In genomic region chr12:108213090-108214041, GRCm38 (mm10) we compare ENCODE assay signal across 10 mouse cellular contexts. TPM values are rescaled to one million over a fixed set of nuclear protein-coding genes. Genes with fewer than 3 reads are reported as not detected.
A peak's percentile ranks its signal among the peaks of the same experiment; 100 is the strongest.
DNase-seq lines count a peak whose midpoint lies in the region; ATAC-seq and TF ChIP-seq lines count a peak whose summit lies in the region.
"Had no signal": no experiment of that assay in that cellular context is flagged by ENCODE, and none has a peak within 500 bp of the region (broad histone marks: within the 10 kb centered on the region; RNA-seq: fewer than 3 reads in every experiment).

No protein-coding gene starts in this region.

- no peaks in the 10 kb centered on the region for H3K36me3 ChIP-seq in intestine, postnatal 0 days (ENCODE audit: control insufficient read depth, insufficient read depth)
- no peaks in the 10 kb centered on the region for H3K36me3 ChIP-seq in intestine, embryonic 16.5 days (ENCODE audit: control insufficient read depth, insufficient read depth, low read length)
- H3K36me3 ChIP-seq in embryonic facial prominence, embryonic 14.5 days (ENCODE audit: control insufficient read depth, insufficient read depth, low read length), result no peaks in the 10 kb centered on the region
- peaks cover 10% of the 10 kb centered on the region; the same call in 1 of the 2 replicates for H3K36me3 ChIP-seq in midbrain, embryonic 13.5 days
- H3K36me3 ChIP-seq: G1E; heart, embryonic 15.5 days; liver, embryonic 13.5 days had no signal

- no peak for TF ChIP-seq CTCF in intestine, postnatal 0 days (IDR thresholded peaks at IDR 0.05; ENCODE audit: low read depth)
- no peak for TF ChIP-seq CTCF in Patski (IDR thresholded peaks at IDR 0.05)

- H3K27me3 ChIP-seq in intestine, postnatal 0 days (replicated peaks; ENCODE audit: control insufficient read depth, insufficient read depth, low read length), result no peaks in the 10 kb centered on the region
- H3K27me3 ChIP-seq in intestine, embryonic 16.5 days (replicated peaks; ENCODE audit: control insufficient read depth, insufficient read depth, low read length), result no peaks in the 10 kb centered on the region
- no peaks in the 10 kb centered on the region for H3K27me3 ChIP-seq in Patski
- no peaks in the 10 kb centered on the region for H3K27me3 ChIP-seq in embryonic facial prominence, embryonic 14.5 days (replicated peaks; ENCODE audit: control insufficient read depth, insufficient read depth, low read length)
- no peaks in the 10 kb centered on the region for H3K27me3 ChIP-seq in midbrain, embryonic 13.5 days
- H3K27me3 ChIP-seq: heart, embryonic 15.5 days; liver, embryonic 13.5 days had no signal

- CTCF ChIA-PET in Patski (lab: Charles Lee), result no interaction called here

- H3K27ac ChIP-seq in intestine, postnatal 0 days (ENCODE audit: low read depth, low read length), result no peak overlapping the region
- H3K27ac ChIP-seq in intestine, embryonic 16.5 days (ENCODE audit: low read length), result no peak overlapping the region
- H3K27ac ChIP-seq in embryonic facial prominence, embryonic 14.5 days (replicated peaks; ENCODE audit: low read depth, low read length), result no peak overlapping the region
- H3K27ac ChIP-seq in midbrain, embryonic 13.5 days, result peak overlapping the region; percentile 40
- H3K27ac ChIP-seq: heart, embryonic 15.5 days; liver, embryonic 13.5 days had no signal

- H3K9me3 ChIP-seq in intestine, postnatal 0 days (ENCODE audit: control insufficient read depth), result no peaks in the 10 kb centered on the region
- H3K9me3 ChIP-seq in intestine, embryonic 16.5 days (ENCODE audit: control insufficient read depth, low read length), result no peaks in the 10 kb centered on the region
- H3K9me3 ChIP-seq in embryonic facial prominence, embryonic 14.5 days (ENCODE audit: control insufficient read depth, low read length), result no peaks in the 10 kb centered on the region
- H3K9me3 ChIP-seq in midbrain, embryonic 13.5 days, result no peaks in the 10 kb centered on the region
- H3K9me3 ChIP-seq: heart, embryonic 15.5 days; liver, embryonic 13.5 days had no signal

- no peak for DNase-seq in Patski (ENCODE audit: low read depth, low spot score)
- peak; percentile 42 for DNase-seq in embryonic facial prominence, embryonic 14.5 days (ENCODE audit: low spot score)
- DNase-seq in frontal cortex, postnatal 25 days (ENCODE audit: low spot score in 2 of 2), result no peak
- DNase-seq: liver, embryonic 13.5 days had no signal

- in situ Hi-C loops in Patski (cut with MboI; ENCODE audit: low pct_unique_long_range_greater_than_20kb), result no loop called here

- H3K9ac ChIP-seq in intestine, postnatal 0 days (ENCODE audit: low read depth, low read length), result 0 out of 2 replicates have a peak overlapping the region, but pooled peaks have one; percentile 23
- no peak overlapping the region for H3K9ac ChIP-seq in intestine, embryonic 16.5 days (ENCODE audit: low read depth, low read length)
- H3K9ac ChIP-seq in embryonic facial prominence, embryonic 14.5 days (ENCODE audit: low read depth, low read length), result no peak overlapping the region
- peak overlapping the region; percentile 29; the same call in 1 of the 2 replicates for H3K9ac ChIP-seq in midbrain, embryonic 13.5 days (replicated peaks)
- H3K9ac ChIP-seq: heart, embryonic 15.5 days; liver, embryonic 13.5 days had no signal

- H3K4me3 ChIP-seq in intestine, postnatal 0 days (ENCODE audit: low read depth, low read length), result no peak overlapping the region
- no peak overlapping the region for H3K4me3 ChIP-seq in intestine, embryonic 16.5 days (ENCODE audit: low read length)
- H3K4me3 ChIP-seq in embryonic facial prominence, embryonic 14.5 days (ENCODE audit: low read depth, low read length), result no peak overlapping the region
- no peak overlapping the region for H3K4me3 ChIP-seq in midbrain, embryonic 13.5 days (replicated peaks)
- H3K4me3 ChIP-seq: heart, embryonic 15.5 days; liver, embryonic 13.5 days had no signal

- no peak for ATAC-seq in intestine, postnatal 0 days
- no peak for ATAC-seq in intestine, embryonic 16.5 days
- peak; percentile 32 for ATAC-seq in Patski
- ATAC-seq in embryonic facial prominence, embryonic 14.5 days (ENCODE audit: low read depth), result no peak
- no peak for ATAC-seq in midbrain, embryonic 13.5 days
- ATAC-seq in megakaryocyte, adult 5-6 weeks (ENCODE audit: poor library complexity, severe bottlenecking), result no peak

- POLR2A ChIA-PET in Patski (lab: Charles Lee), result interaction anchor here (0.6 to 0.7 kb wide), 3 partner anchors 11 to 77 kb away, joined by 3 to 9 read pairs (median 3); no protein-coding TSS in a partner anchor

- H3K4me1 ChIP-seq in intestine, postnatal 0 days (replicated peaks; ENCODE audit: control insufficient read depth, insufficient read depth, low read length), result peaks cover 5% of the 10 kb centered on the region; the same call in 1 of the 2 replicates
- peaks cover 20% of the 10 kb centered on the region for H3K4me1 ChIP-seq in intestine, embryonic 16.5 days (ENCODE audit: control insufficient read depth, insufficient read depth, low read length)
- peaks cover 21% of the 10 kb centered on the region for H3K4me1 ChIP-seq in embryonic facial prominence, embryonic 14.5 days (ENCODE audit: control insufficient read depth, insufficient read depth, low read length)
- H3K4me1 ChIP-seq in midbrain, embryonic 13.5 days (replicated peaks), result peaks cover 79% of the 10 kb centered on the region

- no peak overlapping the region for H3K4me2 ChIP-seq in intestine, postnatal 0 days (replicated peaks; ENCODE audit: low read depth)
- H3K4me2 ChIP-seq in intestine, embryonic 16.5 days (ENCODE audit: low read depth, low read length), result no peak overlapping the region
- no peak overlapping the region for H3K4me2 ChIP-seq in embryonic facial prominence, embryonic 14.5 days (ENCODE audit: low read depth, low read length)
- H3K4me2 ChIP-seq in midbrain, embryonic 13.5 days (replicated peaks), result no peak overlapping the region
- H3K4me2 ChIP-seq: heart, embryonic 15.5 days; liver, embryonic 13.5 days had no signal

- WGBS in intestine, postnatal 0 days, result 58% methylated on average over 18 of the region's 18 CpGs
- 58% methylated on average over 18 of the region's 18 CpGs for WGBS in intestine, embryonic 16.5 days
- WGBS in embryonic facial prominence, embryonic 14.5 days, result 36% methylated on average over 15 of the region's 18 CpGs
- WGBS in midbrain, embryonic 13.5 days, result 44% methylated on average over 18 of the region's 18 CpGs

RNA-seq across cellular contexts. Expression of gene Ccnk, which starts 34.0 kb away (rescaled TPM):
- 3.0 and 3.3 TPM in 2 replicates for polyA plus RNA-seq in intestine, postnatal 0 days (2015; fragmentation: Nextera tagmentation; extraction: Ambion mirVana)
- 1.9 and 2.2 TPM in 2 replicates for polyA plus RNA-seq in intestine, embryonic 16.5 days (2015; fragmentation: Nextera tagmentation; extraction: Ambion mirVana)
- 26.0 TPM for polyA plus RNA-seq in Patski (2021)
- polyA plus RNA-seq in embryonic facial prominence, embryonic 14.5 days (2014; fragmentation: Nextera tagmentation; extraction: Ambion mirVana), result 5.1 and 5.9 TPM in 2 replicates
- polyA plus RNA-seq in midbrain, embryonic 13.5 days (2015; fragmentation: Nextera tagmentation; extraction: Ambion mirVana), result 4.4 and 4.7 TPM in 2 replicates
- 53.3 and 61.4 TPM in 2 replicates for total RNA-seq in megakaryocyte, adult 5-6 weeks (2015)
- total RNA-seq in megakaryocyte, adult 5-6 weeks (2017), result 8.3 and 14.5 TPM in 2 replicates

RNA-seq across cellular contexts. Expression of gene Setd3, which starts 34.3 kb away (rescaled TPM):
- 49.1 and 50.0 TPM in 2 replicates for polyA plus RNA-seq in intestine, postnatal 0 days (2015; fragmentation: Nextera tagmentation; extraction: Ambion mirVana)
- 89.8 and 90.8 TPM in 2 replicates for polyA plus RNA-seq in intestine, embryonic 16.5 days (2015; fragmentation: Nextera tagmentation; extraction: Ambion mirVana)
- polyA plus RNA-seq in Patski (2021), result 84.2 TPM
- 74.3 and 79.8 TPM in 2 replicates for polyA plus RNA-seq in embryonic facial prominence, embryonic 14.5 days (2014; fragmentation: Nextera tagmentation; extraction: Ambion mirVana)
- polyA plus RNA-seq in midbrain, embryonic 13.5 days (2015; fragmentation: Nextera tagmentation; extraction: Ambion mirVana), result 93.6 and 96.6 TPM in 2 replicates
- 58.4 and 60.3 TPM in 2 replicates for total RNA-seq in megakaryocyte, adult 5-6 weeks (2015)
- 109 and 112 TPM in 2 replicates for total RNA-seq in megakaryocyte, adult 5-6 weeks (2017)

Comparison
In these comparisons a context has a peak if more than half of its experiments do, and no peak if none do; other contexts are left out.
1. H3K9ac ChIP-seq: peak in intestine, postnatal 0 days (single experiment) and midbrain, embryonic 13.5 days (single experiment); none in intestine, embryonic 16.5 days (single experiment) and embryonic facial prominence, embryonic 14.5 days (single experiment).